Mouse (Mus musculus) limb, embryonic 11.5 days (tissue): ENCODE measurements around the gene Cstf1. TPM values are rescaled to one million over a fixed set of nuclear protein-coding genes. Genes with fewer than 3 reads are reported as not detected.
A peak's percentile ranks its signal among the peaks of the same experiment; 100 is the strongest.

Experiments
- ATAC-seq: fragments of 200-750 bp; cut with Nextera tagmentation; 2 replicates; pipeline ENCODE4 v1.8.0; 2017; ENCODE audit warnings: low read depth; ENCODE audit not compliant: insufficient number of reproducible peaks, low FRiP score, low TSS enrichment
- DNase-seq: peaks from one replicate; pipeline ENCODE4 v3.0.0-alpha.2; 2015; ENCODE audit warnings: low spot score
- H3K27ac ChIP-seq: fragments of 300-500 bp; sonication (generic); replicated peaks from 2 replicates; pipeline ENCODE4 v1.5.1; 2014; ENCODE audit warnings: low read depth, mild to moderate bottlenecking, low read length
- H3K27me3 ChIP-seq: fragments of 300-500 bp; sonication (generic); 2 replicates; pipeline ENCODE4 v1.6.1; 2014; ENCODE audit warnings: mild to moderate bottlenecking, low read length, mixed read lengths; ENCODE audit not compliant: control insufficient read depth, insufficient read depth
- H3K36me3 ChIP-seq: fragments of 300-500 bp; sonication (generic); 2 replicates; pipeline ENCODE4 v1.6.1; 2014; ENCODE audit warnings: mild to moderate bottlenecking, low read length, moderate library complexity, mixed read lengths; ENCODE audit not compliant: control insufficient read depth, insufficient read depth
- H3K4me1 ChIP-seq: fragments of 300-500 bp; sonication (generic); 2 replicates; pipeline ENCODE4 v1.6.1; 2014; ENCODE audit warnings: low read length, mixed read lengths; ENCODE audit not compliant: control insufficient read depth, insufficient read depth
- H3K4me2 ChIP-seq: fragments of 300-500 bp; sonication (generic); 2 replicates; pipeline ENCODE4 v1.6.1; 2014; ENCODE audit warnings: low read depth, mild to moderate bottlenecking, moderate library complexity; ENCODE audit not compliant: severe bottlenecking
- H3K4me3 ChIP-seq: fragments of 300-500 bp; sonication (generic); 2 replicates; pipeline ENCODE4 v1.5.1; 2014; ENCODE audit warnings: low read depth, low read length
- H3K9ac ChIP-seq: fragments of 300-500 bp; sonication (generic); 2 replicates; pipeline ENCODE4 v1.6.1; 2014; ENCODE audit warnings: mild to moderate bottlenecking, low read length
- H3K9me3 ChIP-seq: fragments of 300-500 bp; sonication (generic); 2 replicates; pipeline ENCODE4 v1.6.1; 2016; ENCODE audit warnings: low read length; ENCODE audit not compliant: control insufficient read depth
- WGBS: fragments of 180-500 bp; shearing (Covaris S2); extraction: QIAGEN DNeasy Blood & Tissue Kit; methylation state at CpG from one replicate; pipeline ENCODE4 v1.1.7; 2014; 5-methylcytosine and 5-hydroxymethylcytosine counted together
- polyA plus RNA-seq: library from polyadenylated mRNA; unstranded; fragments of >200 nt; fragmentation: Nextera tagmentation; extraction: Ambion mirVana; gene quantifications from 2 replicates; pipeline ENCODE4 v1.2.1, GENCODE M21; 2014

Gene Cstf1
- polyA plus RNA-seq, 1 experiment from 2014 or later, result 52.1 TPM

GRCm38 (mm10) chr2:172401116-172401825, 30.8 kb downstream of the Cstf1 start:
- WGBS, result 73% methylated on average over 13 of the region's 13 CpGs
- Histone ChIP-seq H3K9me3 (no peaks in the 10 kb centered on the region), H3K36me3 (no peaks in the 10 kb centered on the region), H3K4me3 (no peak overlapping the region), H3K27ac (no peak overlapping the region), H3K27me3 (no peaks in the 10 kb centered on the region), H3K4me1 (no peaks in the 10 kb centered on the region), H3K4me2 (no peak overlapping the region), H3K9ac (no peak overlapping the region)
- no peak for ATAC-seq
- no peak for DNase-seq

- Histone ChIP-seq H3K4me2 (no peak overlapping the region), H3K4me1 (no peaks in the 10 kb centered on the region), H3K27ac (no peak overlapping the region), H3K9ac (no peak overlapping the region), H3K36me3 (no peaks in the 10 kb centered on the region), H3K27me3 (no peaks in the 10 kb centered on the region), H3K9me3 (no peaks in the 10 kb centered on the region), H3K4me3 (no peak overlapping the region)
- no peak for DNase-seq
- WGBS, result 62% methylated on average over 7 of the region's 7 CpGs
- ATAC-seq, result no peak
Measured at GRCm38 (mm10) chr2:172404239-172404638, 33.8 kb downstream of the Cstf1 start.

- H3K9me3 ChIP-seq, result no peaks in the 10 kb centered on the region
- H3K4me3 ChIP-seq, result no peak overlapping the region
- DNase-seq (no peak), ATAC-seq (no peak)
- H3K27me3 ChIP-seq, result no peaks in the 10 kb centered on the region
- no peak overlapping the region for H3K9ac ChIP-seq
- no peak overlapping the region for H3K27ac ChIP-seq
- H3K36me3 ChIP-seq, result no peaks in the 10 kb centered on the region
- no peak overlapping the region for H3K4me2 ChIP-seq
- H3K4me1 ChIP-seq, result no peaks in the 10 kb centered on the region
- WGBS, result 59% methylated on average over 3 of the region's 3 CpGs
Measured at GRCm38 (mm10) chr2:172405011-172405410, 34.5 kb downstream of the Cstf1 start.

- Histone ChIP-seq H3K4me1 (no peaks in the 10 kb centered on the region), H3K36me3 (no peaks in the 10 kb centered on the region), H3K9me3 (no peaks in the 10 kb centered on the region), H3K9ac (no peak overlapping the region), H3K4me3 (no peak overlapping the region), H3K4me2 (no peak overlapping the region), H3K27ac (no peak overlapping the region), H3K27me3 (no peaks in the 10 kb centered on the region)
- DNase-seq (no peak), ATAC-seq (no peak)
- WGBS, result 82% methylated on average over 4 of the region's 4 CpGs
Measured at GRCm38 (mm10) chr2:172406173-172406572, 35.7 kb downstream of the Cstf1 start.

DNA sequence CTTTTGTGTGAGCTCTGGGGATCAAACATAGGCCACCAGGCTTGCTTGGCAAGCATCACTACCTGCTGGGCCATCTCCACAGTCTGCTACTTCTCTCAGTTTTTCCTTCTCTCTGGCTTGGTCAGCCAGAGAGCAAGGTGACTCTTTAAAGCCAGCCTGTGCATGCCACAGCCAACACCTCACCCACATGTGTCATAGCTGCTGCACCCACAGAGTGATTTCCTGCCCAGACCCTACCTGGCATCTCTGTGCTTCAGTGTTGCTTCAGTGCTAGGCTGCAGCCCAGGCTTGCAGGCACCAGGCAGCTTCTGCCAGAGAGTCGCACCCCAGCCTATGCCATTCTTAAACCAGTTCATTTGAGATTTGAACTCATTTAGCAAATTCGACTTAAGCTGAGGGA, 37.0 kb downstream of the Cstf1 start:
- DNase-seq (no peak), ATAC-seq (no peak)
- no peaks in the 10 kb centered on the region for H3K36me3 ChIP-seq
- WGBS, result 70% methylated on average over 2 of the region's 2 CpGs
- no peak overlapping the region for H3K27ac ChIP-seq
- no peak overlapping the region for H3K4me2 ChIP-seq
- H3K9me3 ChIP-seq, result no peaks in the 10 kb centered on the region
- H3K4me1 ChIP-seq, result no peaks in the 10 kb centered on the region
- no peak overlapping the region for H3K4me3 ChIP-seq
- no peak overlapping the region for H3K9ac ChIP-seq
- H3K27me3 ChIP-seq, result no peaks in the 10 kb centered on the region

- H3K27ac ChIP-seq, result no peak overlapping the region
- H3K9me3 ChIP-seq, result no peaks in the 10 kb centered on the region
- no peaks in the 10 kb centered on the region for H3K27me3 ChIP-seq
- DNase-seq, result no peak
- no peaks in the 10 kb centered on the region for H3K36me3 ChIP-seq
- no peak overlapping the region for H3K4me3 ChIP-seq
- ATAC-seq, result no peak
- no peaks in the 10 kb centered on the region for H3K4me1 ChIP-seq
- no peak overlapping the region for H3K9ac ChIP-seq
- WGBS, result 74% methylated on average over 2 of the region's 2 CpGs
- no peak overlapping the region for H3K4me2 ChIP-seq
Measured at GRCm38 (mm10) chr2:172410686-172411085, 40.2 kb downstream of the Cstf1 start.

- DNase-seq, result no peak
- Histone ChIP-seq H3K4me2 (no peak overlapping the region), H3K4me3 (no peak overlapping the region), H3K27me3 (no peaks in the 10 kb centered on the region), H3K9me3 (no peaks in the 10 kb centered on the region), H3K27ac (no peak overlapping the region), H3K4me1 (no peaks in the 10 kb centered on the region), H3K9ac (no peak overlapping the region), H3K36me3 (no peaks in the 10 kb centered on the region)
- ATAC-seq, result no peak
- WGBS, result 79% methylated on average over 11 of the region's 11 CpGs
Measured at GRCm38 (mm10) chr2:172411091-172411490, 40.6 kb downstream of the Cstf1 start.

GRCm38 (mm10) chr2:172412454-172412853, 42.0 kb downstream of the Cstf1 start:
- no peak overlapping the region for H3K4me3 ChIP-seq
- H3K27me3 ChIP-seq, result no peaks in the 10 kb centered on the region
- H3K9me3 ChIP-seq, result no peaks in the 10 kb centered on the region
- no peak overlapping the region for H3K4me2 ChIP-seq
- no peak for ATAC-seq
- 19% methylated on average over 9 of the region's 9 CpGs for WGBS
- no peaks in the 10 kb centered on the region for H3K36me3 ChIP-seq
- H3K27ac ChIP-seq, result no peak overlapping the region
- H3K4me1 ChIP-seq, result no peaks in the 10 kb centered on the region
- H3K9ac ChIP-seq, result no peak overlapping the region
- peak; percentile 42 for DNase-seq

GRCm38 (mm10) chr2:172413273-172413672, 42.8 kb downstream of the Cstf1 start:
- no peaks in the 10 kb centered on the region for H3K4me1 ChIP-seq
- ATAC-seq, result no peak
- H3K4me3 ChIP-seq, result no peak overlapping the region
- WGBS, result 44% methylated on average over 4 of the region's 4 CpGs
- no peak overlapping the region for H3K27ac ChIP-seq
- no peaks in the 10 kb centered on the region for H3K9me3 ChIP-seq
- no peak overlapping the region for H3K4me2 ChIP-seq
- no peaks in the 10 kb centered on the region for H3K36me3 ChIP-seq
- H3K27me3 ChIP-seq, result no peaks in the 10 kb centered on the region
- no peak overlapping the region for H3K9ac ChIP-seq
- no peak for DNase-seq
